Mouse (Mus musculus) liver, embryonic 12.5 days (tissue): Measurements from ENCODE around the gene Ifi35. TPM values are rescaled to one million over a fixed set of nuclear protein-coding genes. Genes with fewer than 3 reads are reported as not detected.

Experiments used
- ATAC-seq: fragments of 200-750 bp; cut with Nextera tagmentation; 2 replicates; pipeline ENCODE4 v1.8.0; 2017; ENCODE audit warnings: moderate number of reproducible peaks, mild to moderate bottlenecking, moderate library complexity
- H3K27ac ChIP-seq: fragments of 300-500 bp; sonication (generic); 2 replicates; pipeline ENCODE4 v1.5.1; 2016; ENCODE audit warnings: mild to moderate bottlenecking
- H3K27me3 ChIP-seq: fragments of 300-500 bp; sonication (generic); replicated peaks from 2 replicates; pipeline ENCODE4 v1.6.1; 2016; ENCODE audit warnings: mild to moderate bottlenecking, moderate library complexity
- H3K36me3 ChIP-seq: fragments of 300-500 bp; sonication (generic); 2 replicates; pipeline ENCODE4 v1.6.1; 2016; ENCODE audit warnings: mild to moderate bottlenecking, moderate library complexity
- H3K4me1 ChIP-seq: fragments of 300-500 bp; sonication (generic); 2 replicates; pipeline ENCODE4 v1.6.1; 2016
- H3K4me2 ChIP-seq: fragments of 300-500 bp; sonication (generic); 2 replicates; pipeline ENCODE4 v1.6.1; 2016; ENCODE audit warnings: mild to moderate bottlenecking, moderate library complexity
- H3K4me3 ChIP-seq: fragments of 300-500 bp; sonication (generic); 2 replicates; pipeline ENCODE4 v1.5.1; 2016; ENCODE audit warnings: mild to moderate bottlenecking, moderate library complexity
- H3K9ac ChIP-seq: fragments of 300-500 bp; sonication (generic); 2 replicates; pipeline ENCODE4 v1.6.1; 2016; ENCODE audit warnings: mild to moderate bottlenecking, moderate library complexity
- H3K9me3 ChIP-seq: fragments of 300-500 bp; sonication (generic); replicated peaks from 2 replicates; pipeline ENCODE4 v1.6.1; 2016; ENCODE audit warnings: mild to moderate bottlenecking, moderate library complexity
- WGBS: fragments of 180-500 bp; shearing (Covaris S2); methylation state at CpG from one replicate; pipeline ENCODE4 v1.1.7; 2016; ENCODE audit not compliant: insufficient replicate concordance; 5-methylcytosine and 5-hydroxymethylcytosine counted together
- microRNA-seq: library from miRNA; unstranded; fragments of <30 nt; microRNA quantifications from one replicate; pipeline ENCODE4, GENCODE M21; 2017
- polyA plus RNA-seq: library from polyadenylated mRNA; unstranded; fragments of >200 nt; fragmentation: Nextera tagmentation; extraction: Ambion mirVana; gene quantifications from 2 replicates; pipeline ENCODE4 v1.2.1, GENCODE M21; 2016

The Ifi35 gene
- polyA plus RNA-seq, 1 experiment from 2014 or later, result 35.8 TPM

DNA sequence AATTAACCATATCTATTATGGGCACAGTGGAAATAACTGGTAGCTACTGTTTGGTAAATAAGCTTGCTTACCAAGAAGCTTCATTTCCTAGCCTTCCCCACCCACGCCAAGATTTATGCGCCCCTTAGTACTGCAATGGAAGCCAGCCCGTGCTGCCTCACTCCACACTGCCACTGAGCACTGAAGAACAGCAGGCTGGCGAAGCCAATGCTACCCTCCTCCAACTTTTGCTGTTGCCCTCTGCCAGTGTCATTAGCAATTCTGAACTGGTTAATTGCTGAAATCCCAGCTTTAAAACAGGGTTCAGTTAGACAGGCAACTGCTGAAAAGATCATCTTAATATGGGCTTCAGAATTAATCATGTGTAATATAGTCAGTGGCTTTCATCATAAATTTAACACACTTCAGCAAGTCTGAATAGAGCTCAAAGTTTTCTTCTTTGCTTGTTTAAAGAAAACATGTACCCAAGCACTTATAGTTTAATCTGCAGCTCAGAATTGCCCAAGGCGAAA is 58.1 kb downstream of the Ifi35 start:
- Histone ChIP-seq H3K4me2 (no peak overlapping the region), H3K9me3 (no peaks in the 10 kb centered on the region), H3K27me3 (no peaks in the 10 kb centered on the region), H3K36me3 (peaks cover 96% of the 10 kb centered on the region), H3K27ac (no peak overlapping the region), H3K4me3 (no peak overlapping the region), H3K4me1 (peaks cover 7% of the 10 kb centered on the region; the same call in 1 of the 2 replicates), H3K9ac (no peak overlapping the region)
- 89% methylated on average over 5 of the region's 5 CpGs for WGBS
- no peak for ATAC-seq

DNA sequence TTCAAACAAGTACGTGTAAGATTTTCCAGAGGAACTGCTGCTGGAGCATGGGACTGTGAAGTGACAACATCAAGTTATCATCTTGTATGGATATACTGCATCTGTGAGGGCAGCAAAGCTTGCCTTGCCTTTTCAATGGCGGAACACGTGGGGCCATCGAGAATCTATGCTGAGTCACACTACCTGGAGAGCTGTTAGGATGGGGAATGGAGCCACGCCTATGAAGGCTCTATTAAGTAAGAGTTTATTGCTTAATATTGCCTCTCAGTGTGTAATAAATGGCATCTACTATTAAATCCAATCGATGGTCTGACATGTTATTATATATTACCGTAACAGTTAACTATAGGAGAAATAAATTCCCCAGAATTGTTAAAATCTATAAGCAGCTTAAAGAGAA is 58.9 kb downstream of the Ifi35 start:
- Histone ChIP-seq H3K36me3 (peaks cover 96% of the 10 kb centered on the region), H3K27me3 (no peaks in the 10 kb centered on the region), H3K9ac (no peak overlapping the region), H3K9me3 (no peaks in the 10 kb centered on the region), H3K4me2 (no peak overlapping the region), H3K27ac (no peak overlapping the region), H3K4me1 (peaks cover 7% of the 10 kb centered on the region; the same call in 1 of the 2 replicates), H3K4me3 (no peak overlapping the region)
- no peak for ATAC-seq
- 82% methylated on average over 7 of the region's 7 CpGs for WGBS

Small RNAs within 50 kb of the gene (microRNA-seq; reads per million reads assigned to microRNA genes)
- gene Mir6929, result not detected

Other genes with a start within 250 kb of the Ifi35 start
- 9.8 and 10.3 TPM in 2 replicates for gene Ezh1, start 221.9 kb upstream of the Ifi35 start, polyA plus RNA-seq
- gene Ramp2, start 202.4 kb upstream of the Ifi35 start, polyA plus RNA-seq, result 32.6 and 33.5 TPM in 2 replicates
- 106 TPM in 2 replicates for gene Vps25, start 194.7 kb upstream of the Ifi35 start, polyA plus RNA-seq
- 11.3 and 12.3 TPM in 2 replicates for gene Wnk4, start 187.8 kb upstream of the Ifi35 start, polyA plus RNA-seq
- 0.74 and 1.3 TPM in 2 replicates for gene Cntd1, start 169.4 kb upstream of the Ifi35 start, polyA plus RNA-seq
- gene Coa3, start 169.3 kb upstream of the Ifi35 start, polyA plus RNA-seq, result 144 and 150 TPM in 2 replicates
- 115 and 119 TPM in 2 replicates for gene Becn1, start 146.1 kb upstream of the Ifi35 start, polyA plus RNA-seq
- 263 and 273 TPM in 2 replicates for gene Psme3, start 132.2 kb upstream of the Ifi35 start, polyA plus RNA-seq
- gene Aoc2, start 123.3 kb upstream of the Ifi35 start, polyA plus RNA-seq, result 2.2 TPM in 2 replicates
- 0.05 and 0.06 TPM in 2 replicates for gene Aoc3, start 117.8 kb upstream of the Ifi35 start, polyA plus RNA-seq
- gene G6pc, start 80.8 kb upstream of the Ifi35 start, polyA plus RNA-seq, result not detected in 2 replicates
- gene Aarsd1, start 30.8 kb upstream of the Ifi35 start, polyA plus RNA-seq, result 67.0 and 72.7 TPM in 2 replicates
- gene Gm27029, start 23.6 kb upstream of the Ifi35 start, polyA plus RNA-seq, result 3.6 and 4.2 TPM in 2 replicates
- gene Rundc1, start 23.3 kb upstream of the Ifi35 start, polyA plus RNA-seq, result 9.8 TPM in 2 replicates
- 1.3 and 2.1 TPM in 2 replicates for gene Ptges3l, start 23.1 kb upstream of the Ifi35 start, polyA plus RNA-seq
- 378 and 390 TPM in 2 replicates for gene Rpl27, start 6.1 kb upstream of the Ifi35 start, polyA plus RNA-seq
- gene Rnd2, start 16.6 kb downstream of the Ifi35 start, polyA plus RNA-seq, result 3.6 and 3.9 TPM in 2 replicates
- gene Vat1, start 17.8 kb downstream of the Ifi35 start, polyA plus RNA-seq, result 11.8 and 12.2 TPM in 2 replicates
- gene Brca1, start 103.5 kb downstream of the Ifi35 start, polyA plus RNA-seq, result 17.2 and 17.4 TPM in 2 replicates
- 45.1 and 47.9 TPM in 2 replicates for gene Nbr1, start 103.7 kb downstream of the Ifi35 start, polyA plus RNA-seq
- gene Tmem106a, start 133.8 kb downstream of the Ifi35 start, polyA plus RNA-seq, result 5.0 and 5.3 TPM in 2 replicates
- not detected in 2 replicates for gene Gm11634, start 150.8 kb downstream of the Ifi35 start, polyA plus RNA-seq
- 11.8 and 12.4 TPM in 2 replicates for gene Rdm1, start 178.8 kb downstream of the Ifi35 start, polyA plus RNA-seq
- gene Arl4d, start 217.1 kb downstream of the Ifi35 start, polyA plus RNA-seq, result 1.0 and 1.3 TPM in 2 replicates